Mouse (Mus musculus) G1E (cell line): ENCODE results near the gene Ccdc3.

Experiments
- CTCF ChIP-seq: IDR thresholded peaks from 2 replicates; pipeline ENCODE4 v1.5.1; 2012; ENCODE audit warnings: low read depth, low read length, inconsistent platforms, mixed read lengths
- GATA1 ChIP-seq: IDR thresholded peaks from 2 replicates; pipeline ENCODE4 v1.6.1; 2012; ENCODE audit warnings: borderline replicate concordance, low read length, inconsistent platforms, mixed read lengths
- GATA2 ChIP-seq: IDR thresholded peaks from 2 replicates; pipeline ENCODE4 v1.6.1; 2012; ENCODE audit warnings: low read depth, low read length, inconsistent platforms, borderline replicate concordance
- TAL1 ChIP-seq: conservative IDR thresholded peaks from 2 replicates; pipeline ENCODE4 v1.6.1; 2012; ENCODE audit warnings: low read depth, low read length, inconsistent platforms, mixed read lengths

GRCm38 (mm10) chr2:5185631-5186030, 48.1 kb downstream of the Ccdc3 start:
- TF ChIP-seq CTCF (no peak), GATA2 (no peak), GATA1 (no peak), TAL1 (no peak)
